Mouse (Mus musculus) liver, adult (tissue): Measurements from ENCODE around the gene Antxr2.

Experiments used
- GATA4 ChIP-seq: IDR thresholded peaks from 2 replicates; pipeline ENCODE4 v1.6.1; 2014; ENCODE audit warnings: mild to moderate bottlenecking, low read length; ENCODE audit not compliant: insufficient replicate concordance

Gene Antxr2

GRCm38 (mm10) chr5:98030902-98031641, at the start of gene Antxr2:
Antxr2 (minus strand) TSS chr5:98031043.
- no peak for TF ChIP-seq GATA4

- no peak for TF ChIP-seq GATA4
These were observed 45.8 kb upstream of the Antxr2 start for GRCm38 (mm10) chr5:98076612-98077011.

GRCm38 (mm10) chr5:98069191-98069590, 38.3 kb upstream of the Antxr2 start:
- no peak for TF ChIP-seq GATA4

- no peak for TF ChIP-seq GATA4
These were observed 24.4 kb upstream of the Antxr2 start for GRCm38 (mm10) chr5:98055275-98055674.

- TF ChIP-seq GATA4: no peak
These were observed 24.0 kb upstream of the Antxr2 start for GRCm38 (mm10) chr5:98054834-98055233.

GRCm38 (mm10) chr5:98034928-98035327, 4.1 kb upstream of the Antxr2 start:
- no peak for TF ChIP-seq GATA4

GRCm38 (mm10) chr5:98034207-98034606, 3.4 kb upstream of the Antxr2 start:
- no peak for TF ChIP-seq GATA4

- TF ChIP-seq GATA4: no peak
These were observed 2.1 kb upstream of the Antxr2 start for GRCm38 (mm10) chr5:98032803-98033420.

- no peak for TF ChIP-seq GATA4
These were observed 547 bp downstream of the Antxr2 start for GRCm38 (mm10) chr5:98030091-98030901.

GRCm38 (mm10) chr5:98027688-98028389, 3.0 kb downstream of the Antxr2 start:
- no peak for TF ChIP-seq GATA4

GRCm38 (mm10) chr5:98025921-98026320, 4.9 kb downstream of the Antxr2 start:
- TF ChIP-seq GATA4: no peak

GRCm38 (mm10) chr5:98024545-98024944, 6.3 kb downstream of the Antxr2 start:
- TF ChIP-seq GATA4: no peak

- TF ChIP-seq GATA4: no peak
These were observed 9.3 kb downstream of the Antxr2 start for GRCm38 (mm10) chr5:98021518-98021917.

GRCm38 (mm10) chr5:98020658-98021057, 10.2 kb downstream of the Antxr2 start:
- no peak for TF ChIP-seq GATA4

GRCm38 (mm10) chr5:98019396-98019795, 11.4 kb downstream of the Antxr2 start:
- no peak for TF ChIP-seq GATA4
